Mouse (Mus musculus): ENCODE measurements around the gene Kpna4.
"Not testable (repeated sequence)": the region's sequence is repeated elsewhere in the genome, so short reads cannot be mapped to it uniquely, and the experiment has no call there.

The Kpna4 gene

GRCm38 (mm10) chr3:69094456-69094855 is 32.5 kb downstream of the Kpna4 start:
- no peak for DNase-seq

- no peak for DNase-seq
Measured at GRCm38 (mm10) chr3:69064005-69064404, 62.9 kb downstream of the Kpna4 start.

GRCm38 (mm10) chr3:69062764-69063163 is 64.1 kb downstream of the Kpna4 start:
- DNase-seq: no peak

GRCm38 (mm10) chr3:69060672-69061071 is 66.2 kb downstream of the Kpna4 start:
- no peak for DNase-seq

GRCm38 (mm10) chr3:69055871-69056270 is 71.0 kb downstream of the Kpna4 start:
- no peak for DNase-seq

GRCm38 (mm10) chr3:69054760-69055432 is 72.0 kb downstream of the Kpna4 start:
- no peak for DNase-seq

GRCm38 (mm10) chr3:69051894-69052293 is 75.0 kb downstream of the Kpna4 start:
- DNase-seq: no peak

GRCm38 (mm10) chr3:69049011-69049410 is 77.9 kb downstream of the Kpna4 start:
- DNase-seq: peak; percentile 77

GRCm38 (mm10) chr3:69047684-69048083 is 79.2 kb downstream of the Kpna4 start:
- no peak for DNase-seq

GRCm38 (mm10) chr3:69046509-69046908 is 80.4 kb downstream of the Kpna4 start:
- DNase-seq: no peak

GRCm38 (mm10) chr3:69045750-69046149 is 81.2 kb downstream of the Kpna4 start:
- DNase-seq: no peak

GRCm38 (mm10) chr3:69045400-69045703 is 81.6 kb downstream of the Kpna4 start:
- DNase-seq: no peak

GRCm38 (mm10) chr3:69044645-69045399 is 82.1 kb downstream of the Kpna4 start, which contains the start of gene Trim59:
TSS of gene Trim59 (minus strand) at chr3:69044755.
- DNase-seq: peak; percentile 89

GRCm38 (mm10) chr3:69044167-69044591 is 82.7 kb downstream of the Kpna4 start:
- DNase-seq: no peak

- no peak for DNase-seq
Measured at GRCm38 (mm10) chr3:69041298-69041697, 85.6 kb downstream of the Kpna4 start.

- no peak for DNase-seq
Measured at GRCm38 (mm10) chr3:69040105-69040504, 86.8 kb downstream of the Kpna4 start.

GRCm38 (mm10) chr3:69026133-69026783 is 100.7 kb downstream of the Kpna4 start:
- DNase-seq: no peak

- no peak for DNase-seq
Measured at GRCm38 (mm10) chr3:69020764-69021163, 106.1 kb downstream of the Kpna4 start.

GRCm38 (mm10) chr3:69020285-69020684 is 106.6 kb downstream of the Kpna4 start:
- no peak for DNase-seq

- not testable (repeated sequence) for DNase-seq
Measured at GRCm38 (mm10) chr3:69018635-69019034, 108.3 kb downstream of the Kpna4 start.

- no peak for DNase-seq
Measured at GRCm38 (mm10) chr3:69017181-69017580, 109.7 kb downstream of the Kpna4 start.

Measured in layer of hippocampus, adult 9-11 months (tissue).